Mouse (Mus musculus) gastrocnemius, adult 18-20 months (tissue): ENCODE data around the gene Asic1. TPM values are rescaled to one million over a fixed set of nuclear protein-coding genes. Genes with fewer than 3 reads are reported as not detected.
"Not testable (repeated sequence)": the region's sequence is repeated elsewhere in the genome, so short reads cannot be mapped to it uniquely, and the experiment has no call there.

Experiments used
- DNase-seq: peaks from one replicate; pipeline ENCODE4 v3.0.0; 2021; ENCODE audit warnings: low spot score
- total RNA-seq, 2 experiments: library from RNA; stranded (reverse); gene quantifications; 2 replicates each; pipeline ENCODE4 v1.2.3; 2021

Gene Asic1
- total RNA-seq, 2 experiments from 2014 or later, result 0.11 TPM; not detected in 1

GRCm38 (mm10) chr15:99719865-99720264 is 49.7 kb downstream of the Asic1 start:
- no peak for DNase-seq

GRCm38 (mm10) chr15:99721921-99722743 is 52.0 kb downstream of the Asic1 start:
- DNase-seq, result no peak

GRCm38 (mm10) chr15:99723120-99723514 is 52.9 kb downstream of the Asic1 start:
- DNase-seq, result no peak

GRCm38 (mm10) chr15:99723515-99724291 is 53.5 kb downstream of the Asic1 start:
- DNase-seq, result peak; percentile 83

- peak; percentile 90 for DNase-seq
Measured at GRCm38 (mm10) chr15:99724292-99725021, 54.3 kb downstream of the Asic1 start.

- peak; percentile 97 for DNase-seq
Measured at GRCm38 (mm10) chr15:99725341-99726155, 55.4 kb downstream of the Asic1 start, which contains the start of gene Cox14. TSS of gene Cox14 (plus strand) at chr15:99725618.

GRCm38 (mm10) chr15:99726549-99726948 is 56.4 kb downstream of the Asic1 start:
- no peak for DNase-seq

GRCm38 (mm10) chr15:99727039-99727438 is 56.9 kb downstream of the Asic1 start:
- not testable (repeated sequence) for DNase-seq

- DNase-seq, result no peak
Measured at GRCm38 (mm10) chr15:99727525-99727924, 57.4 kb downstream of the Asic1 start.

GRCm38 (mm10) chr15:99728211-99728610 is 58.0 kb downstream of the Asic1 start:
- no peak for DNase-seq

GRCm38 (mm10) chr15:99729056-99729783 is 59.1 kb downstream of the Asic1 start:
- no peak for DNase-seq

- no peak for DNase-seq
Measured at GRCm38 (mm10) chr15:99731167-99731566, 61.0 kb downstream of the Asic1 start.

GRCm38 (mm10) chr15:99731678-99732077 is 61.5 kb downstream of the Asic1 start:
- no peak for DNase-seq

GRCm38 (mm10) chr15:99733186-99733585 is 63.0 kb downstream of the Asic1 start:
- DNase-seq, result no peak

GRCm38 (mm10) chr15:99735631-99736030 is 65.5 kb downstream of the Asic1 start:
- peak; percentile 100 for DNase-seq

GRCm38 (mm10) chr15:99736675-99737074 is 66.5 kb downstream of the Asic1 start:
- DNase-seq, result no peak

GRCm38 (mm10) chr15:99740229-99740628 is 70.1 kb downstream of the Asic1 start:
- DNase-seq, result no peak
